Mouse (Mus musculus): ENCODE results near the gene Phlda3. TPM values are rescaled to one million over a fixed set of nuclear protein-coding genes. Genes with fewer than 3 reads are reported as not detected.

Gene Phlda3
- 1.7 TPM for polyA plus RNA-seq (2017; shearing (Covaris generic))

DNA sequence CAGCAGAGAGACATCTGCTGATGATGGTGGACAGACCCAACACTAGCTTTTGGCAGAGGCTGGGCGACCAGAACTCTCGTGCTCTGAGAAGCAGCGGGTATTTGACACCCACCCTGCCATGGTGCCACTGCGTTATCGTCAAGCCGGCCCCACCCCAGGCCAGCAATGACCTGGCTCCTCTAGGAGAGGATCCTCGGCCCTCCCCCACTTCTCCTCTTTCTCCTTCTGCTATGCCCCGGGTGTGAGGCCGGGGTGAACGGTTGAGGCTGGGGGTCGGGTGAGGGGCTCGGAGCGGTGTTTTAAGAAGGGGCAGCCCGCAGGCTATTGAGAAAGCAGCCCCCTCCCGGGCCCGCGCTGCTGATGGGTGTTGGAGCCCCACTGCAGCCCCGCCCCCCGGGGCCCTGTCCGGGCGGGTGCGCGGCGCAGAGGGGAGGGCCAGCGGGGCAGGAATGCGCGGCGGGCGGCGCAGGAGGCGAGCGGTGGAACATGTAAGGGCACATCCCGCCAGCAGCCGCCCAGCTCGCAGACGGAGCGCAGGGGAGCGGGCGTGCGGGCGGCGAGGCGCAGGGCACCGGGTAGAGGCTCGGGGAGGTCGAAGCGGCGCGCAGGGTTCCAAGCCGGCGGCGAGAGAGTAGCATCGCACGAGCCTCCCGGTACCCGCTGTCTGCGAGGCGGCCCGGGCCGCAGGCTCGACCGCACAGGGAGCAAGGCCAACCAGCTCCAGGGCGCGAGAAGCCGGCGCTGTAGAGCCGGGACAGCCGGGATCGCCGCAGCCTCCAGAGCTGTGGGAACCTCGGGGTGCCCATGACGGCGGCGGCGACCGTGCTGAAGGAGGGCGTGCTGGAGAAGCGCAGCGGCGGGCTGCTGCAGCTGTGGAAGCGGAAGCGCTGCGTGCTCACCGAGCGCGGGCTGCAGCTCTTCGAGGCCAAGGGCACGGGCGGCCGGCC, at the start of gene Phlda3:
Phlda3 (plus strand) TSS at position 475 of the 947 bp plus-strand sequence.

GRCm38 (mm10) chr1:135719983-135720382, 45.9 kb upstream of the Phlda3 start, which contains the start of gene Csrp1:
Gene Csrp1, plus strand, starts transcription at chr1:135720061.

DNA sequence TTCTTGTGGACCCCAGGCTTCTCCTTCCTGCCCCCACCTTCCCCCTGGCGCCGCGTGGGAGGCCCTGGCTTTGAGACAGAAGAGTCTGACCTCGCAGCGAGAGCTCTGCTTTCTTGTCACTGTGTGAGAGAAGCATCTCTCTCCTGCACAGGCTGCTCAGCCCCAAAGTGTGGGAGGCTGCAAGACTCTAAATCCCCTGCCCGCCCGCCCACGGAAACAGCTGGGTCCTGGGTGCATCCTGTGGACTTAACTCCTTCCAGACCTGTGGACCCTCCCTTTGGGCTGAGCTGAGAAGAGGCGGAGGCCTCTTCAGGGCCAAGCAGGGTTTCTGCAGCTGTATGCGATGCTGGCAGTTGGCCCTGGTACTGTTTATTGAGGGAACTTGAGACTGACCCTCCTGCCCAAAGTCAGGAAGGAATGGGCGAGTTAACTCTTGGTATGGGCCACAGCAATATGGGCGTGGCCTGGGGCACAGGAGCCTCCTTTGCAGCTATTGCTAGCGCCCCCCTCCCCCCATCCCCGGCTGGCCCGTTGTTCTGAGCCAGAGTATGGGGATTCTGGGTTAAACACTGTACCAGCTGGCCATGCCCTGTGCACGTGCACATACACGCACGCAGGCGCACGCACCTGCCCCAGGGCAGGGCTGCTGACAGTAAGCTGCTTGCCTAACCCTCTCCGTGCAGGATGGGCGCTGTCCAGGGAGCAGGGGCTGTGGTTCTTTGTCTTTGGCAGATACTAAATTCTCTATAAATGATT, 13.0 kb downstream of the Phlda3 start, which contains the start of gene Tnni1:
Tnni1 (plus strand) TSS at position 655 of the 756 bp plus-strand sequence.

DNA sequence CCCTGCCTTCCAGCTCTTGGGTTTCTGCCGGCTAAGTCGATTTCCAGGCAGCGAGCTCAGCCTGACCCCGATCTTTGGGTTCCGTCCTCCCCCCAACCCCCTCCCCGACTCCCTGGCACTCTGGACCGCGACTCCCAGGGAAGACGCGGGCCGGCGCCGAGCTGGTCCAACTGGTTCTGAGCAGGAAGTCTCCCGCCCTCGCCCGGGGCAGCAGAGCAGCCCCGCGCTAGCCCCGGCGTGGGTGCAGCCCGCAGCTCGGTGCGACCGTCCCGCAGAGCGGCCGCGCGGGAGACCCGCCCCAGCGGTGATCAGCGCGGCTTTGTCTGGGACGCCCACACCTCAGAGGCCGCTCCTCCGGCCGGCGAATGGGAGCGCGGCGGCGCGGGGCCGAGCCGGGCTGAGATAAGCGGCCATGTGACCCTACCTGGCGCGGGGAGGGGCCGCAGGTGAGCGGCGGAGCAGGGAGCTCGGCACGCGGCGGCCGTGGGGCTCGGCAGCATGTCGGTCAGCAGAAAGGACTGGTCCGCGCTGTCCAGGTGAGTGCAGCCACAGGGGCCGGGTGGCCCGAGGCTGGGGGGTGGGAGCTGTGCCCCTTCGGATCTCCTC, 52.7 kb downstream of the Phlda3 start, which contains the start of gene Lad1:
Lad1 (plus strand) TSS at position 118 of the 606 bp plus-strand sequence.

Other genes starting within 250 kb of the Phlda3 start
- 0.51 TPM for gene Nav1, start 158.8 kb upstream of the Phlda3 start, polyA plus RNA-seq (2017; shearing (Covaris generic))
- gene Csrp1, start 46.1 kb upstream of the Phlda3 start, polyA plus RNA-seq (2017; shearing (Covaris generic)) = 85.8 TPM
- gene Tnni1, start 13.3 kb downstream of the Phlda3 start, polyA plus RNA-seq (2017; shearing (Covaris generic)) = 0.27 TPM
- 26.8 TPM for gene Lad1, start 52.5 kb downstream of the Phlda3 start, polyA plus RNA-seq (2017; shearing (Covaris generic))
- 0.72 TPM for gene Tnnt2, start 70.2 kb downstream of the Phlda3 start, polyA plus RNA-seq (2017; shearing (Covaris generic))
- gene Pkp1, start 153.1 kb downstream of the Phlda3 start, polyA plus RNA-seq (2017; shearing (Covaris generic)) = not detected
- gene Igfn1, start 240.2 kb downstream of the Phlda3 start, polyA plus RNA-seq (2017; shearing (Covaris generic)) = not detected
- gene Tmem9, start 242.0 kb downstream of the Phlda3 start, polyA plus RNA-seq (2017; shearing (Covaris generic)) = 41.2 TPM

All from activated CD4-positive, CD25-positive, alpha-beta regulatory T cell, adult 9 weeks (primary cell).